Mouse (Mus musculus) liver, adult 2 months (tissue): Measurements from ENCODE around the gene Gm973.

Experiments
- CTCF ChIP-seq: fragments of 200-500 bp; IDR thresholded peaks from 2 replicates; pipeline ENCODE4 v1.5.1; 2011; ENCODE audit warnings: low read depth, low read length, control low read depth
- POLR2A ChIP-seq: fragments of 200-500 bp; IDR thresholded peaks from 2 replicates; pipeline ENCODE4 v1.6.1; 2011; ENCODE audit warnings: low read length, control low read depth; ENCODE audit not compliant: insufficient read depth; ENCODE audit errors: extremely low read depth

DNA sequence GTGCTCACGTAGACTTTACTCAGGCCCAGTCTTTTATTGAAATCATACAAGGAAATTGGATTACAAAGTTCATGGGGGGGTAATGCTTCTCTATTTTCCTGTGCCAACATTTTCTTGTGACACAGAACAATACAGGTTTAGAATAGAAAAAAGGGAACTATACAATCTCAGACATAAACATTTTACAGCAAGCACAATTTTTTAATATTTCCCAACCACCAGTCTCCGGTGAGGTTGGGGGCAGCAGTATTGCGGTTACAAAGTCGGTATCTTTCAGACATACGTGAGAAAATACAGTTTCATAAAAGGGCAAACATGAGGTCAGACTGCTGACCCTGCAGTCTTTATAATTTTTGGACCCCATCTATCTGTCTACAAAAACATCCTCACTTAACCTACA, 20.1 kb upstream of the Gm973 start:
- no peak for TF ChIP-seq CTCF
- TF ChIP-seq POLR2A: no peak
